Mouse (Mus musculus) lung, embryonic 14.5 days (tissue): Measurements from ENCODE around the gene Tns1. TPM values are rescaled to one million over a fixed set of nuclear protein-coding genes. Genes with fewer than 3 reads are reported as not detected.
A peak's percentile ranks its signal among the peaks of the same experiment; 100 is the strongest.

ENCODE experiments used
- ATAC-seq: fragments of 200-750 bp; cut with Nextera tagmentation; 2 replicates; pipeline ENCODE4 v1.8.0; 2017; ENCODE audit warnings: mild to moderate bottlenecking, moderate TSS enrichment, moderate library complexity; ENCODE audit not compliant: insufficient read depth
- DNase-seq: peaks from one replicate; pipeline ENCODE4 v3.0.0-alpha.2; 2015
- H3K27ac ChIP-seq: fragments of 300-500 bp; sonication (generic); 2 replicates; pipeline ENCODE4 v1.5.1; 2014; ENCODE audit warnings: low read depth, mild to moderate bottlenecking, moderate library complexity
- H3K27me3 ChIP-seq: fragments of 300-500 bp; sonication (generic); 2 replicates; pipeline ENCODE4 v1.6.1; 2014; ENCODE audit warnings: low read length, control low read depth; ENCODE audit not compliant: insufficient read depth
- H3K36me3 ChIP-seq: fragments of 300-500 bp; sonication (generic); 2 replicates; pipeline ENCODE4 v1.6.1; 2014; ENCODE audit warnings: control low read depth; ENCODE audit not compliant: insufficient read depth
- H3K4me1 ChIP-seq: fragments of 300-500 bp; sonication (generic); 2 replicates; pipeline ENCODE4 v1.6.1; 2014; ENCODE audit warnings: antibody characterized with exemption, control low read depth; ENCODE audit not compliant: insufficient read depth
- H3K4me2 ChIP-seq: fragments of 300-500 bp; sonication (generic); 2 replicates; pipeline ENCODE4 v1.6.1; 2014; ENCODE audit warnings: mild to moderate bottlenecking
- H3K4me3 ChIP-seq: fragments of 300-500 bp; sonication (generic); 2 replicates; pipeline ENCODE4 v1.5.1; 2014; ENCODE audit warnings: low read depth, low read length
- H3K9ac ChIP-seq: fragments of 300-500 bp; sonication (generic); 2 replicates; pipeline ENCODE4 v1.6.1; 2014
- H3K9me3 ChIP-seq: fragments of 300-500 bp; sonication (generic); 2 replicates; pipeline ENCODE4 v1.6.1; 2016; ENCODE audit warnings: low read depth, low read length, control low read depth
- CTCF ChIP-seq: IDR thresholded peaks from 2 replicates; pipeline ENCODE4 v1.5.1; 2016; ENCODE audit warnings: antibody characterized with exemption, low read depth
- WGBS: fragments of 180-500 bp; shearing (Covaris S2); extraction: QIAGEN DNeasy Blood & Tissue Kit; methylation state at CpG from one replicate; pipeline ENCODE4 v1.1.7; 2014; 5-methylcytosine and 5-hydroxymethylcytosine counted together
- polyA plus RNA-seq: library from polyadenylated mRNA; unstranded; fragments of >200 nt; fragmentation: Nextera tagmentation; extraction: Ambion mirVana; gene quantifications from 2 replicates; pipeline ENCODE4 v1.2.1, GENCODE M21; 2014

Gene Tns1
- polyA plus RNA-seq, 1 experiment from 2014 or later, result 95.2 TPM

GRCm38 (mm10) chr1:73929211-73929951 is 194.9 kb downstream of the Tns1 start:
- no peak for DNase-seq
- Histone ChIP-seq H3K9me3 (no peaks in the 10 kb centered on the region), H3K4me1 (peaks cover 18% of the 10 kb centered on the region), H3K4me2 (no peak overlapping the region), H3K27me3 (no peaks in the 10 kb centered on the region), H3K9ac (no peak overlapping the region), H3K27ac (no peak overlapping the region), H3K36me3 (peaks cover 58% of the 10 kb centered on the region), H3K4me3 (no peak overlapping the region)
- TF ChIP-seq CTCF, result no peak
- WGBS, result 57% methylated on average over 15 of the region's 15 CpGs
- ATAC-seq, result no peak

- no peak overlapping the region for H3K9ac ChIP-seq
- H3K27me3 ChIP-seq, result no peaks in the 10 kb centered on the region
- no peak for ATAC-seq
- peaks cover 63% of the 10 kb centered on the region for H3K36me3 ChIP-seq
- no peak overlapping the region for H3K27ac ChIP-seq
- H3K4me2 ChIP-seq, result no peak overlapping the region
- H3K4me1 ChIP-seq, result peaks cover 17% of the 10 kb centered on the region
- WGBS, result 82% methylated on average over 8 of the region's 8 CpGs
- no peaks in the 10 kb centered on the region for H3K9me3 ChIP-seq
- H3K4me3 ChIP-seq, result no peak overlapping the region
- no peak for TF ChIP-seq CTCF
- no peak for DNase-seq
These were observed 195.9 kb downstream of the Tns1 start for GRCm38 (mm10) chr1:73928385-73928784.

DNA sequence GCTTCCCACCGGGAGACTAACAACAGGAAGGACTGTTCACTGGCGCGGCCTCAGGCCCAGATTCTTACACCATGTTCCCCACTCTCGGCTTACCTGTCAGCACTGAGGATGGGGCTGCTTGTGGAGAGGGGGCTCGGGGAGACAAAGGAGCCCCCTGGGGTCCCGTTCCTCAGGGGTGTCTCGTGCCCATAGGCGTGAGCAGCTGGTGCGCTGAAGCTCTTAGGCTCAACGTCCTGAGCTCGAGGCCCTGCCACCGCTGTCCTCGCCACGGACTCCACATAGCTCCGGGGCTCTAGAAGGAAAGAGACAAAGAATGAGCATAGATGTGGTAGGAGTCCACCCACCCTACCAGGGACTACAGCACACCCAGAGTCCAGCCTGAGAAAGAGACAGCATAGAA is 196.4 kb downstream of the Tns1 start:
- no peak for TF ChIP-seq CTCF
- DNase-seq (no peak), ATAC-seq (no peak)
- H3K9ac ChIP-seq, result no peak overlapping the region
- H3K27ac ChIP-seq, result no peak overlapping the region
- H3K4me3 ChIP-seq, result no peak overlapping the region
- no peak overlapping the region for H3K4me2 ChIP-seq
- WGBS, result 82% methylated on average over 15 of the region's 15 CpGs
- no peaks in the 10 kb centered on the region for H3K9me3 ChIP-seq
- H3K27me3 ChIP-seq, result no peaks in the 10 kb centered on the region
- H3K36me3 ChIP-seq, result peaks cover 65% of the 10 kb centered on the region
- peaks cover 11% of the 10 kb centered on the region for H3K4me1 ChIP-seq

- 50% methylated on average over 7 of the region's 7 CpGs for WGBS
- ATAC-seq, result no peak
- no peak overlapping the region for H3K4me3 ChIP-seq
- H3K9me3 ChIP-seq, result no peaks in the 10 kb centered on the region
- no peak overlapping the region for H3K9ac ChIP-seq
- DNase-seq, result peak; percentile 45
- H3K27ac ChIP-seq, result no peak overlapping the region
- H3K27me3 ChIP-seq, result no peaks in the 10 kb centered on the region
- H3K36me3 ChIP-seq, result peaks cover 81% of the 10 kb centered on the region
- no peaks in the 10 kb centered on the region; the same call in 1 of the 2 replicates for H3K4me1 ChIP-seq
- peak; percentile 60 for TF ChIP-seq CTCF
- H3K4me2 ChIP-seq, result no peak overlapping the region
These were observed 198.0 kb downstream of the Tns1 start for GRCm38 (mm10) chr1:73926279-73926678.

DNA sequence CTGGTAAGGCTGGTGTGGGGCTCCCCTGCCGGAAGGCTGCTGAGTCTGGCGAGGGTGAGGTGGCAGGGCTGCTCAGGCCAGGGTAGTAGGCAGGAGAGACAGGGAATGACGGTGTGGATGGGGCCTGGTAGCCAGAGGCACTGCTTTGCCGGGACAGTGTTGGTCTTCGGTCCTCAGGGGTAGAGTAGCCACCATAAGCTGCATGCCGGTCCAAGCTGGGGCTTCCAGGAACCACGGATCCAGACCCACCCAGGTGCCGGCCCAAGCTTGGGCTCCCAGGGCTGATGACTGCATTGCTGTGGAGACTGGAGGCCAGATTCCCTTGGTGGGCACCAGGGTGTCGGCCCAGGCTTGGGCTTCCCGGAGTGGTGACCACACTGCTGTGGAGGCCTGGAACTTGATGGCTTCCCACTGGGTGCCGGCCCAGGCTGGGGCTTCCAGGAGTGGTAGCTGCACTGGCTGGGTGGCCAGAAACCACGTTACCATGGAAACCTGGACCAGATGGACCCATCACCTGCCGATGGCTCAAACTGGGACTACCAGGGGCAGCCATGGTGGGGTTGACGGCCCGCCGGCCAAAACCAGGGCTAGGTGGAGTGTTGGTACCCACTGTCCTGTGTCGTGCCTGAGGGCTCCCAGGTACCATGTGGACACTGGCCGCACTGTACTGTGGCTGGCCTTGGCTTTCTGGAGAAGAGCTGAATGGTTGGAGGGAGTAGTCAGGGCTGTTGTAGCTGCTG is 199.2 kb downstream of the Tns1 start:
- Histone ChIP-seq H3K36me3 (peaks cover 88% of the 10 kb centered on the region), H3K27me3 (no peaks in the 10 kb centered on the region), H3K9ac (no peak overlapping the region), H3K4me1 (no peaks in the 10 kb centered on the region), H3K4me3 (no peak overlapping the region), H3K4me2 (no peak overlapping the region), H3K9me3 (no peaks in the 10 kb centered on the region), H3K27ac (no peak overlapping the region)
- DNase-seq, result no peak
- ATAC-seq, result no peak
- 92% methylated on average over 18 of the region's 18 CpGs for WGBS
- TF ChIP-seq CTCF, result no peak

DNA sequence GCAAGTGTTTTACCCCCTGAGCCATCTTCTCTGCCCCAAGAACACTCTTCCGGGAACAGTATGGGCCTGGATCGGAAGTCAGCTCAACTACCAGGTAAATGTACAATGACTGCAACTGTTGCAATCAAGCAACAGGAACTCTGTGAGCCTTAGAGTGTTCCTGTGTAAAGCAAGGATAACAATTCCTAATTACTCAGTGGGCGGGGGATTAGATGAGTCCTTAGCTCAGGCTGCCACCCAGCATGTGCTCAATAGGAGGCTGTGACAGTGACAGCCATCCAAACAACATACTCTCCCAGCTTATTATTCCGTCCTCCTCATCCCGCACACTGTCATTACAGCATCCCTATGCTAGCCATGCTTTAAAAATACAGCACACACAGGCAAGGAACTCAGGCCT is 200.0 kb downstream of the Tns1 start:
- peak overlapping the region; percentile 37; the same call in 1 of the 2 replicates for H3K27ac ChIP-seq
- 78% methylated on average over 5 of the region's 5 CpGs for WGBS

DNA sequence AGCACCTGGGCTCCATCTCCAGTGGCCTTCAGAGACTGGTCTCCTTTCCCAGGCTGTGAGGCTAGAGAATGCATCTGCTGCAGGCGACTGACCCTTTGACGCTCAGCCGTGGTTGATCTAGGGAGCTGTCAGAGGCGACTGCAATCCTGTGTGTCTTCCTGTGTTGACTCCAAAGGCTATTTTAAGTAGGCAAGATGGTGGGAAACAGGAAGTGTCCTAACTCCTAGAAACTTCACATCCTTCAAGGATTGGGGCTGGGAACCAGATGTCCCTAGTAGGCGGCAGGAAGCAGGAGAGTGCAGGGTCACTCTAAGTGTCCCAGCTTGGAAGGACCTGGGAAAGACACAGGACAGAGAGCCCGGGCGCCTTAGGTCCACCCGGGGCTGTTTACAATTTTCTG is 201.1 kb downstream of the Tns1 start:
- Histone ChIP-seq H3K9me3 (no peaks in the 10 kb centered on the region), H3K27me3 (no peaks in the 10 kb centered on the region), H3K9ac (no peak overlapping the region), H3K27ac (peak overlapping the region; percentile 64; the same call in 1 of the 2 replicates), H3K36me3 (peaks cover 96% of the 10 kb centered on the region), H3K4me2 (no peak overlapping the region), H3K4me3 (no peak overlapping the region), H3K4me1 (no peaks in the 10 kb centered on the region)
- ATAC-seq (peak; percentile 69), DNase-seq (peak; percentile 76)
- no peak for TF ChIP-seq CTCF
- 42% methylated on average over 8 of the region's 8 CpGs for whole genome bisulfite sequencing

More for the DNA sequence above, 200.0 kb downstream of the Tns1 start:
- DNase-seq (no peak), ATAC-seq (no peak)
- H3K4me2 ChIP-seq, result no peak overlapping the region
- H3K9me3 ChIP-seq, result no peaks in the 10 kb centered on the region
- no peak overlapping the region for H3K4me3 ChIP-seq
- no peak overlapping the region for H3K9ac ChIP-seq
- no peak for TF ChIP-seq CTCF
- no peaks in the 10 kb centered on the region for H3K27me3 ChIP-seq
- H3K36me3 ChIP-seq, result peaks cover 88% of the 10 kb centered on the region
- no peaks in the 10 kb centered on the region for H3K4me1 ChIP-seq
